8 mouse cellular contexts compared by ENCODE assay signal in the genomic region with DNA sequence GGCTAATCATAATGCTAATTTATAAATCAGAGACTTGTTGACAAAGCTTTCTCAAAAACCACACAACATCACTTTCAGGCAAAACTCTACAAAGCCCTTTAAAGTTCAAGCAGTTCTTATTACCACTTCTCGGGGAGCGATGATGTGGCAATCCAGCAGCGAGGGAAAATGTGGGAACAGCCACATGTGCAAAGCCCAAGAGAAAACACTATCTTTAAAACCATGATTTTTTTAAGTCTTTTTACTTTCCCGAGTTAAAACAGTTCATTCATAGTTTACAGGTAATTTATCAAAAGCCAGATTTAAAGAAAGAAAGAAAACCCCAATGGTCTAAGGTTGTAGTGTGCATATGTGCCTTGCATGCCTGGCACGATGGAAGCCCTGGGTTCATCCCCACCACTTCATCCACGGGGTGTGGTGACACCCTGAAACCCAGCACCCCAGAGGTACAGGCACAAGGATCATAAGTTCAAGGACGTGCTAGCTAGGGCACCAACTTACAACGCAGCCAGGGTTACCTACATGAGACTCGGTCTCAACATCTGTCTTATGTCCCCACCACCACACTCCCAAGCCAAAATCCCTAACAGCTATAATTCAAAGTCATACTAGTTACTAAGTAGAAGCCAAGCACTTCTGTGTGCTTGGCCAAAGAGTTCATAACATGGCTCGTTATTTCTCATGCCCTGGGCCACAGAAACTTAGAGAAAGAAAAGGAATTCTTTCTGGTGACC. TPM values are rescaled to one million over a fixed set of nuclear protein-coding genes. Genes with fewer than 3 reads are reported as not detected.
A peak's percentile ranks its signal among the peaks of the same experiment; 100 is the strongest.
DNase-seq lines count a peak whose midpoint lies in the region; ATAC-seq lines count a peak whose summit lies in the region.

No protein-coding gene starts in this region.

- H3K36me3 ChIP-seq in heart, embryonic 13.5 days, result peaks cover 39% of the 10 kb centered on the region
- peaks cover 40% of the 10 kb centered on the region for H3K36me3 ChIP-seq in liver, embryonic 15.5 days (replicated peaks)
- peaks cover 28% of the 10 kb centered on the region for H3K36me3 ChIP-seq in stomach, embryonic 15.5 days

- H3K9me3 ChIP-seq in heart, embryonic 13.5 days, result no peaks in the 10 kb centered on the region
- no peaks in the 10 kb centered on the region for H3K9me3 ChIP-seq in liver, embryonic 15.5 days (replicated peaks)
- no peaks in the 10 kb centered on the region for H3K9me3 ChIP-seq in stomach, embryonic 15.5 days

- no peak for DNase-seq in heart, adult 8-10 months (ENCODE audit: low spot score)
- DNase-seq in Muller cell, postnatal 12 days (ENCODE audit: inconsistent ontology term), result peak; percentile 19
- no peak for DNase-seq in left cerebral cortex, postnatal 4 days
- DNase-seq in layer of hippocampus, adult 9-10 months (ENCODE audit: low spot score), result no peak

- H3K4me1 ChIP-seq in heart, embryonic 13.5 days, result peaks cover 14% of the 10 kb centered on the region
- H3K4me1 ChIP-seq in liver, embryonic 15.5 days (replicated peaks), result peaks cover 30% of the 10 kb centered on the region
- peaks cover 4% of the 10 kb centered on the region; the same call in 1 of the 2 replicates for H3K4me1 ChIP-seq in stomach, embryonic 15.5 days

- H3K4me2 ChIP-seq in heart, embryonic 13.5 days, result peak overlapping the region; percentile 87
- H3K4me2 ChIP-seq in liver, embryonic 15.5 days, result peak overlapping the region; percentile 74
- H3K4me2 ChIP-seq in stomach, embryonic 15.5 days, result peak overlapping the region; percentile 69

- peak overlapping the region; percentile 96 for H3K27ac ChIP-seq in heart, embryonic 13.5 days (replicated peaks)
- peak overlapping the region; percentile 91 for H3K27ac ChIP-seq in liver, embryonic 15.5 days (replicated peaks)
- 0 out of 2 replicates have a peak overlapping the region, but pooled peaks have one; percentile 96 for H3K27ac ChIP-seq in stomach, embryonic 15.5 days

- intact Hi-C loops in left cerebral cortex, postnatal 4 days (cut with DNase I), result loop anchor here (5.0 kb wide), 1 partner anchor 44 kb away; a partner anchor contains a TSS

- no peaks in the 10 kb centered on the region for H3K27me3 ChIP-seq in heart, embryonic 13.5 days (replicated peaks)
- H3K27me3 ChIP-seq in liver, embryonic 15.5 days, result no peaks in the 10 kb centered on the region
- H3K27me3 ChIP-seq in stomach, embryonic 15.5 days (replicated peaks), result no peaks in the 10 kb centered on the region

- peak overlapping the region; percentile 98 for H3K9ac ChIP-seq in heart, embryonic 13.5 days
- peak overlapping the region; percentile 94 for H3K9ac ChIP-seq in liver, embryonic 15.5 days
- peak overlapping the region; percentile 96; the same call in 1 of the 2 replicates for H3K9ac ChIP-seq in stomach, embryonic 15.5 days

- H3K4me3 ChIP-seq in heart, embryonic 13.5 days, result peak overlapping the region; percentile 100
- peak overlapping the region; percentile 92 for H3K4me3 ChIP-seq in liver, embryonic 15.5 days (replicated peaks)
- peak overlapping the region; percentile 100 for H3K4me3 ChIP-seq in stomach, embryonic 15.5 days (replicated peaks)

- WGBS in heart, embryonic 13.5 days, result 9% methylated on average over 10 of the region's 10 CpGs
- whole genome bisulfite sequencing in liver, embryonic 15.5 days (ENCODE audit: insufficient replicate concordance), result 8% methylated on average over 10 of the region's 10 CpGs
- 12% methylated on average over 10 of the region's 10 CpGs for WGBS in stomach, embryonic 15.5 days

- ATAC-seq in heart, embryonic 13.5 days (ENCODE audit: extremely low read depth, insufficient number of reproducible peaks, low FRiP score, low TSS enrichment), result no peak
- peak; percentile 25; the same call in 1 of the 2 replicates for ATAC-seq in granulocyte monocyte progenitor cell, adult 5-6 weeks (replicated peaks; ENCODE audit: poor library complexity, severe bottlenecking)
- ATAC-seq in liver, embryonic 15.5 days (ENCODE audit: insufficient read depth), result no peak
- no peak for ATAC-seq in stomach, embryonic 15.5 days (ENCODE audit: insufficient read depth, low FRiP score, low read depth)

RNA-seq across cellular contexts. Expression of a gene that starts 1.2 kb away (rescaled TPM):
- 89.0 and 97.0 TPM in 2 replicates for polyA plus RNA-seq in heart, embryonic 13.5 days (2015; fragmentation: Nextera tagmentation; extraction: Ambion mirVana)
- 10 to 100 TPM; 36.3 to 44.8 (median 42.9) TPM for total RNA-seq in heart, adult 8-10 months (2022)
- total RNA-seq in granulocyte monocyte progenitor cell, adult 5-6 weeks (2014; fragmentation: Nextera tagmentation), result 144 and 158 TPM in 2 replicates
- total RNA-seq in granulocyte monocyte progenitor cell, adult 5-6 weeks (2017), result 263 and 333 TPM in 2 replicates
- polyA plus RNA-seq in liver, embryonic 15.5 days (2015; fragmentation: Nextera tagmentation; extraction: Ambion mirVana), result 55.3 and 78.9 TPM in 2 replicates
- polyA plus RNA-seq in stomach, embryonic 15.5 days (2015; fragmentation: Nextera tagmentation; extraction: Ambion mirVana), result 149 and 157 TPM in 2 replicates
- 10 to 100 TPM; 84.5 to 86.1 TPM for total RNA-seq in left cerebral cortex, postnatal 4 days (2021)

RNA-seq across cellular contexts. Expression of a gene that starts 44.0 kb away (rescaled TPM):
- 27.5 and 30.4 TPM in 2 replicates for polyA plus RNA-seq in heart, embryonic 13.5 days (2015; fragmentation: Nextera tagmentation; extraction: Ambion mirVana)
- 10 to 100 TPM in 2 of 4 experiments, 1 to 10 TPM in 2; 8.2 to 10.6 (median 9.3) TPM for total RNA-seq in heart, adult 8-10 months (2022)
- total RNA-seq in granulocyte monocyte progenitor cell, adult 5-6 weeks (2014; fragmentation: Nextera tagmentation), result 41.5 and 43.2 TPM in 2 replicates
- 88.8 and 97.5 TPM in 2 replicates for total RNA-seq in granulocyte monocyte progenitor cell, adult 5-6 weeks (2017)
- 17.7 and 19.0 TPM in 2 replicates for polyA plus RNA-seq in liver, embryonic 15.5 days (2015; fragmentation: Nextera tagmentation; extraction: Ambion mirVana)
- polyA plus RNA-seq in stomach, embryonic 15.5 days (2015; fragmentation: Nextera tagmentation; extraction: Ambion mirVana), result 48.1 and 51.1 TPM in 2 replicates
- 10 to 100 TPM; 36.2 to 37.3 TPM for total RNA-seq in left cerebral cortex, postnatal 4 days (2021)

RNA-seq across cellular contexts. Expression of a gene that starts 44.1 kb away (rescaled TPM):
- 0.94 and 1.2 TPM in 2 replicates for polyA plus RNA-seq in heart, embryonic 13.5 days (2015; fragmentation: Nextera tagmentation; extraction: Ambion mirVana)
- 1 to 10 TPM; 1.6 to 3.0 (median 2.1) TPM for total RNA-seq in heart, adult 8-10 months (2022)
- total RNA-seq in granulocyte monocyte progenitor cell, adult 5-6 weeks (2014; fragmentation: Nextera tagmentation), result 0.62 and 3.0 TPM in 2 replicates
- 0.98 and 2.2 TPM in 2 replicates for total RNA-seq in granulocyte monocyte progenitor cell, adult 5-6 weeks (2017)
- 0.30 and 0.35 TPM in 2 replicates for polyA plus RNA-seq in liver, embryonic 15.5 days (2015; fragmentation: Nextera tagmentation; extraction: Ambion mirVana)
- polyA plus RNA-seq in stomach, embryonic 15.5 days (2015; fragmentation: Nextera tagmentation; extraction: Ambion mirVana), result 0.98 and 1.2 TPM in 2 replicates
- 1 to 10 TPM; 3.6 to 3.8 TPM for total RNA-seq in left cerebral cortex, postnatal 4 days (2021)
